Mouse (Mus musculus) neutrophil, adult 65 days (primary cell): Measurements from ENCODE around the gene Mylk. TPM values are rescaled to one million over a fixed set of nuclear protein-coding genes. Genes with fewer than 3 reads are reported as not detected.

Experiments used
- total RNA-seq: library from RNA; stranded (reverse); gene quantifications from 2 replicates; pipeline ENCODE4 v1.2.4, GENCODE M21; 2023

Mylk gene
- total RNA-seq: 1.6 and 2.0 TPM in 2 replicates

DNA sequence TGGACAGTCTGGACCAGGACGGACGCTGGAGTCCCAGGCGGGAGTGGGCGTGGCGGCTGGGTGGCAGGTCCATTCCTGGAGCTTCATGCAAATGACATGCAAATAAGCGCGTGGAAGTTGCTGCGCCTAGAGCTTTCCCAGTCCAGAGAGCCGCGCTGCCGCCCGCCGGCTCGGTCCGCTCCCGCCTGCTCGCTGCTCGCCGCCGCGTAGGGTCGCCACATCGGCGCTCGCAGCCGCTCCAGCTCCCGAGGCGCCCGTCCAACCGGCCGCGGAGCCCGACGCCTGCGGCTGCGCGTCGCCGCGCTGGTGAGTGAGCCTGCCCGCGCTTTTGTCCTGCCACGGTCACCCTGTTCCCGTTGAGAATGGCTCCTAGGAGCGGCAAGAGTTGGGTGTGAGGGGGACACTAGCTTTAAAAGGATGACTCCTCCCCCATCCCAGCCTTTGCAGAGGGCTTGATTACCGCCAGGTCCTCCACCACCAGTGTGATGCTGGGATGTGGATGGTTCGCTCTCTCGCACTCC lies at the start of gene Mylk:
Gene Mylk, plus strand, starts transcription at position 146 of the 521 bp plus-strand sequence.

DNA sequence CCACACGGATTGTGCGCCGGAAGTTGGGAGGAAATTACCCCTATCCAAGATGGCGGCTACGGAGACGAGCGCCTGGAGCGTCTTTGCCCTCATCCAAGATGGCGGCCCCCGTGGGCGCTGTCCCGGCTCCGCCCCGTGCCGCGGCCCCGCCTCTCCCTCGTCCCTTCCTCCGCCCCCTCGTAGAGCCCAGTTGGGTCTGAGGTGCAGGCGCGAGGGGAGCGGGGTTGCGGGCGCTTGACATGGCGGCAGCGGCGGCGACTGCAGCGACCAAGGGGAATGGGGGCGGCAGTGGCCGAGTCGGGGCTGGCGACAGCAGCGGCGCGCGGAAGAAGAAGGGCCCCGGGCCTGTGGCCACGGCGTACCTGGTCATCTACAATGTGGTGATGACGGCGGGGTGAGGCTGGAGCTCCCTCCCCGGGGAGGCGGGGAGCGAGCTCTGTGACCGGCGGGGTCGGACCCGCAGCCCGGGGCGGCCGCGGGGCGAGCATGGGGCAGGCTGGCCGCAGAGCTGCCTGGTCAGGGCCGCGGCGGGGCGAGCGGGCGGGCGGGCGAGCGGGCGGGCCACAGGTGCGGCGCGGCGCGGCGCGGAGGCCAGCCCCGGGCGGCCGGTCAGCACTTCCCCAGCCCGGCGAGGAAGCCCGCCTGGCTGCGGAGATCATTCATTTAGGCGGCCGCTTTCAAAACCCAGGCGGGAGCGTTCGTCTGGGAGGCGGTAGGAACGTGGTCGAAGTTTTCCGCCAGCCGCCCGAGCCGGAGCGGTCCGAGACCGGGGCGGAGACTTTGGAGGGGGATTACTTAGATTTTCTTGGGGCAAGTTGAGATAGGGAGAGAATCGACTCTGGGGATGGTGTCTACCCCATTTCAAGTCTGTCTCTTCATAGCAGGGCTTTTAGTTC lies 277.5 kb downstream of the Mylk start, which contains the start of gene Hacd2:
Gene Hacd2, plus strand, starts transcription at position 187 of the 896 bp plus-strand sequence.

Other genes starting within 250 kb of the Mylk start
- gene Kalrn, start 171.7 kb upstream of the Mylk start, total RNA-seq: 1.5 and 1.9 TPM in 2 replicates
- not detected in 2 replicates for gene Ropn1, start 95.3 kb upstream of the Mylk start, total RNA-seq
- 1.8 and 2.5 TPM in 2 replicates for gene Ccdc14, start 54.6 kb upstream of the Mylk start, total RNA-seq